Mouse (Mus musculus) intestine, embryonic 14.5 days (tissue): ENCODE measurements at regions not wholly inside any gene's neighbourhood (a gene's known extent, or its start where the extent isn't known, plus 50 kb on each side); places are given as distances from the start of the nearest gene placed in this dataset.

Experiments
- ATAC-seq: fragments of 200-750 bp; cut with Nextera tagmentation; replicated peaks from 2 replicates; pipeline ENCODE4 v1.8.0; 2017; ENCODE audit warnings: low read depth, moderate number of reproducible peaks, moderate TSS enrichment, moderate library complexity; ENCODE audit not compliant: low FRiP score, low TSS enrichment
- DNase-seq: peaks from one replicate; pipeline ENCODE4 v3.0.0-alpha.2; 2018; ENCODE audit warnings: low spot score
- H3K27ac ChIP-seq: fragments of 300-500 bp; sonication (generic); 2 replicates; pipeline ENCODE4 v1.5.1; 2014; ENCODE audit warnings: low read depth, mild to moderate bottlenecking, control low read depth
- H3K27me3 ChIP-seq: fragments of 300-500 bp; sonication (generic); replicated peaks from 2 replicates; pipeline ENCODE4 v1.6.1; 2014; ENCODE audit warnings: low read length, control low read depth; ENCODE audit not compliant: control insufficient read depth, insufficient read depth
- H3K36me3 ChIP-seq: fragments of 300-500 bp; sonication (generic); 2 replicates; pipeline ENCODE4 v1.6.1; 2014; ENCODE audit warnings: low read length, control low read depth; ENCODE audit not compliant: control insufficient read depth, insufficient read depth
- H3K4me1 ChIP-seq: fragments of 300-500 bp; sonication (generic); replicated peaks from 2 replicates; pipeline ENCODE4 v1.6.1; 2014; ENCODE audit warnings: low read length, control low read depth, mixed read lengths; ENCODE audit not compliant: control insufficient read depth, insufficient read depth
- H3K4me2 ChIP-seq: fragments of 300-500 bp; sonication (generic); 2 replicates; pipeline ENCODE4 v1.6.1; 2014; ENCODE audit warnings: low read length
- H3K4me3 ChIP-seq: fragments of 300-500 bp; sonication (generic); 2 replicates; pipeline ENCODE4 v1.5.1; 2014; ENCODE audit warnings: low read depth, low read length, control low read depth, mixed read lengths
- H3K9ac ChIP-seq: fragments of 300-500 bp; sonication (generic); 2 replicates; pipeline ENCODE4 v1.6.1; 2014; ENCODE audit warnings: mild to moderate bottlenecking, low read length
- H3K9me3 ChIP-seq: fragments of 300-500 bp; sonication (generic); 2 replicates; pipeline ENCODE4 v1.6.1; 2016; ENCODE audit warnings: low read length, control low read depth; ENCODE audit not compliant: control insufficient read depth
- WGBS: fragments of 180-500 bp; shearing (Covaris S2); extraction: QIAGEN DNeasy Blood & Tissue Kit; methylation state at CpG from one replicate; pipeline ENCODE4 v1.1.7; 2014; 5-methylcytosine and 5-hydroxymethylcytosine counted together

DNA sequence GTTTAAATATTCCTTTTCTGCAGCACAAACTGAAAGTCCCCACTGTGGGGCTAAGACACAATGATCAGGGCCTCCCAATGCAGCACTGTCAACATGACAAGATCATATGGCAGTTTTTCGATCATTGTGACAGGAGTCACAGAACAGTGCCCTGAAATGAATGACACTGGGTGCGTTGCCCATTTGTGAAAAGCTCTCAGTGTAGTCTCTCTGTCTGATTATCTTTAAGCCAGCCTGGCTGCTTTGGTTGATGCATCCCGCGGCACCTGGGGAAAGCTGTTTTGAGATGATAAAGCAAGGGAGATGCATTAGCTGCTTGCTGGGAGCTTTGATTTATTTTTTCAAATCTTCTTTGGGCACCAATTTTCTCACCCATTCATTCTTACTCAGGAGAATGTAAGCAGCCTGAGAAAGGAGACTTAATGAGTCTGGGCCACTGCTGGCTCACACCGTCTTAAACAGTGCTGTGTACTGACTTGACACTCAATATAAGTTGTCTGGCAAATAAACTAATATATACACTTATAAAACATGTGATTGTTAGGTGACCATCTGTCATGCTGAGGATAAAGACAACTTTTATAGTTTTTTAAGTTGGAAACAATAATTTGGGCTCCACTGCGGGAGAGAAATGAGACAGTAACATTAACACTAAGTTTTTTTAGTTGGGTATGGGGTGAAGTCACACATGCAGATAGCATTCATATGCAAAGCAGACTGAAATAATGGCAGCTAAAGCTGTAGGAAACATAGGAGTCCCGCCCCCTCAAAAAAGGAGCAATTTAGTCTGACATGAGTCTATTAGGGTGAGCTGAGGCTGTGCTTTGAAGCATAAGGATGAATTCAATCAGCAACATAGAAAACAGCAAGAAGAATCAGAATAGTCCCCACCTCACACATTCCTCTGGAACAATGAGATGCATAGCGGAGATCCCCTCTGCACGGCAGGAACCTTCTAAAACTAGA is 276.0 kb downstream of the Kcns3 start:
- Histone ChIP-seq H3K4me1 (no peaks in the 10 kb centered on the region), H3K9ac (no peak overlapping the region), H3K27ac (no peak overlapping the region), H3K36me3 (no peaks in the 10 kb centered on the region), H3K4me3 (no peak overlapping the region), H3K4me2 (no peak overlapping the region), H3K27me3 (no peaks in the 10 kb centered on the region), H3K9me3 (no peaks in the 10 kb centered on the region)
- no peak for ATAC-seq
- no peak for DNase-seq
- 70% methylated on average over 9 of the region's 9 CpGs for WGBS

DNA sequence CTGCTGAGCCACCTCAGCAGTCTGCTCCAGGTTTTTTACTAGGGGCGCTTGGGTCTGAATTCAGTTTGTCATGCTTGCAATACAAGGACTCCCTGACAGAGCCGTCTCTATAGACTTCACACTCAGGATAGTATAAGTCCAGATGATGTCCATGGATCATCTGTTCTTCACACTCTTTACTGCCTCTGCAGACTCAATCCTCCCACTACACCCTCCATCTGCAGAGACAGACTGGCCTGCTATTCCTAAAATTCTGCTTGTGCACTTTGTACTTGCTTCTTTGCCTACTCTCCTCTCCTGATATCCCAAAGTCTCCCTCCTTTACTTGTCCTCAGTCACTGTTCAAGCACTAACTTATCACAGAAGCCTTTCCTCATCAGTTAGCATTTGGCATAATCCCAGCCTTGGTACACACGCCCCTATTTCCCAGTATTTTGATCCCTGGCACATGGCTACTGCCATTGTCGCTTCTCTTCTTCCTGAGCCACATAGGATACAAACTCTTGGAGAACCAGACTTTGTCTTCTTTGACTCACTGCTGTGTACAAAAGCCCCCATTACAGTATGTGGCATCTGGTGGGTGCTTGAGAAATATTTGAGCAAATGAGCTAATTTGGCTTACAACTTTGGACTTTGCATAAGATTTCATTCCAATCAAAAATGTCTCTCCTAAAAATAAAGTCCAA is 277.0 kb downstream of the Kcns3 start:
- ATAC-seq (no peak), DNase-seq (no peak)
- no peak overlapping the region for H3K27ac ChIP-seq
- 84% methylated on average over 4 of the region's 4 CpGs for WGBS
- no peaks in the 10 kb centered on the region for H3K4me1 ChIP-seq
- H3K4me3 ChIP-seq, result no peak overlapping the region
- no peak overlapping the region for H3K4me2 ChIP-seq
- H3K9ac ChIP-seq, result no peak overlapping the region
- H3K27me3 ChIP-seq, result no peaks in the 10 kb centered on the region
- H3K9me3 ChIP-seq, result no peaks in the 10 kb centered on the region
- no peaks in the 10 kb centered on the region for H3K36me3 ChIP-seq

DNA sequence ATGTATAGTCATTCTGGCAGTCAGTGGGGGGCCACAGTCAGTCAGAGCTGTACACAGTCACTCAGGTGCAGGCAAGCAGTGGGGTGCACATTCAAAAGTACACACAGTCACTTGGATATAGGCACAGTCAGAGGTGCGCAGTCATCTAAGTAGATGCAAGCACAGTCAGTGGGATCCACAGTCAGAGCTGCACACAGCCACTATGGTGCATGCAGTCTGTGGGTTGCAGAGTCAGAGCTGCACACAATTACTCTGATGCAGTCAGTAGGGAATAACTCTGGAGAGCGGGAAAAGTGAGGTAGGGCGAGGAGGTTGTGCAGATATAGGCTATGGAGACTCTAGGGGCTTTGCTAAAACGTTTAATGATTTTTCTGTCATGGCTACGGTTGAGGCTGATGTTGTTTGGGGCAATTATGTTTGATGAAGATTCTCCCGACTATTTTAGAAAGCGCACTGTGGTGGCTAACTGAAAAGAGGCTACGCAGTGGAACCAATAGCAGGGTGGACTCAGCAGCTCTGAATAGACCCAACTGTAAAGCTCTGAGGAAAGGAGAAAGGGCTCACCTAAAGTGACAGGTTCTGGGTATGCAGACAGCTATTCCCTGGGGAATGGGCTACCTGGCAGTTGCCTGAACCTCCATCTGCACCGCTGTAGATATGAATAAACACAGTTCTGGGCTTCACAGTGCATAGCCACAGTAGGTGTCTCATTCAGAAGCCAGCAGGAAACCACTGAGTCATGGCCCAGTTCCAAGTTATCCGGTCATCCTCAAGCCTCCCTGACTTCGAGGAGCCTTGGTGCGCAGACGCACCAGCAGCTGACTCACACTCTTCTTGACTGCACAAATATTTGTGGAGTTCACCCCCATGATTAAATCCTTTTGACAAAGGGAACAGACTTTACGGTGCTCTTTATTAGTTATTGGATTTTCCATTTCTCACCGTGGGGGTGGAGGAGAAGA is 282.9 kb downstream of the Kcns3 start:
- no peaks in the 10 kb centered on the region for H3K27me3 ChIP-seq
- no peaks in the 10 kb centered on the region for H3K4me1 ChIP-seq
- H3K4me2 ChIP-seq, result no peak overlapping the region
- ATAC-seq (no peak), DNase-seq (no peak)
- no peak overlapping the region for H3K27ac ChIP-seq
- no peaks in the 10 kb centered on the region for H3K9me3 ChIP-seq
- H3K9ac ChIP-seq, result no peak overlapping the region
- H3K36me3 ChIP-seq, result no peaks in the 10 kb centered on the region
- 72% methylated on average over 15 of the region's 15 CpGs for WGBS
- H3K4me3 ChIP-seq, result no peak overlapping the region

DNA sequence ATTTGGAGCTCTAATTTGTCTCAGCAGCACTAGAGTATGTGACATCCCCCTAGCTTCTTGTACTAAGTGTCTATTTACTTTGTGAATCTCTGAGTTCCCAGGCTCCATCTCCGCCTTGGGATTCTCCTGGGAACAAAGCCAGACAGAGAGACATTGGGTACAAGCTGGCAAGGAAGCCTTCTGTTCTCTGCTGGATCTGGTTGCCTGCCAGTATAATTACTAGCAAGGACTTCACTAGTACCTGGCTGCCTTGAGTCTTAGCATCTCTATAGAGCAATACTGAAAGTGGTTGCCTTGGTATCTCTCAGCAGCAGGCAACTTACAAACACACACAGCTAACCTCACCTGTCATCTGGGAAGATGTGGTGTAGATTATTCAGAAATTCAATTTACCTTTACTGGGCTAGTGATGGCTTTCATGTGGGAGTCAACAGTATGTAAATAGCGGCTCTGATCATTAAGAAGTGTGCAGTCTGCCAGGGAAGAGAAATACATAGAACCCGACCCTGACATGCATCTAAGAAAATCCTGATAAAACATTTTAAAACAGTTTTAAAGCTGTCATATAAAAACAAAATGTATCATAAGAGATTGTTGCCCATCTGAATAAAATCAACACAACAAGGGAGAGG is 283.8 kb downstream of the Kcns3 start:
- no peaks in the 10 kb centered on the region for H3K9me3 ChIP-seq
- 77% methylated on average over 3 of the region's 3 CpGs for WGBS
- no peaks in the 10 kb centered on the region for H3K36me3 ChIP-seq
- no peak overlapping the region for H3K9ac ChIP-seq
- no peak overlapping the region for H3K4me2 ChIP-seq
- H3K27me3 ChIP-seq, result no peaks in the 10 kb centered on the region
- no peaks in the 10 kb centered on the region for H3K4me1 ChIP-seq
- no peak overlapping the region for H3K27ac ChIP-seq
- no peak for ATAC-seq
- H3K4me3 ChIP-seq, result no peak overlapping the region
- no peak for DNase-seq

DNA sequence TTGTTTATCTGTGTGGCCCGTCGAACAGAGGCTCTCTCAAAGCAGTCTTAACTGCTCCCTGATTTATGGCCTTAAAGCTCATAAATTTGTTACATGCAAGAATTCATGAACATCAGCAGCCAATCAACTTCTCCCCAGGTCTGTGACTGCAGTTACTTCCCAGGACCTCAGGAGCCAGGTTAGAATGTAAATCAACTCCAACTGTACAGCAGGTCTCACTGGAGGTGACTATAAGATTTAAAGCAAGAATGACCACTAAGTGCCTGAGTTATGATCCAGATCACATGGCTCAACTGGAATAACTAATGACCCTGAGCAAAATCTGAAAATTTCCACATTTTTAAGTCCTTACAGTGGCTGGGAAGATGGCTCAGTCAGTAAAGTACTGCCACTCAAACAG is 285.6 kb downstream of the Kcns3 start:
- H3K9me3 ChIP-seq, result no peaks in the 10 kb centered on the region
- no peak overlapping the region for H3K4me2 ChIP-seq
- H3K4me3 ChIP-seq, result no peak overlapping the region
- H3K27me3 ChIP-seq, result no peaks in the 10 kb centered on the region
- 24% methylated on average over 2 of the region's 2 CpGs for WGBS
- no peaks in the 10 kb centered on the region for H3K4me1 ChIP-seq
- no peak overlapping the region for H3K9ac ChIP-seq
- no peak overlapping the region for H3K27ac ChIP-seq
- H3K36me3 ChIP-seq, result no peaks in the 10 kb centered on the region
- no peak for DNase-seq
- ATAC-seq, result no peak

DNA sequence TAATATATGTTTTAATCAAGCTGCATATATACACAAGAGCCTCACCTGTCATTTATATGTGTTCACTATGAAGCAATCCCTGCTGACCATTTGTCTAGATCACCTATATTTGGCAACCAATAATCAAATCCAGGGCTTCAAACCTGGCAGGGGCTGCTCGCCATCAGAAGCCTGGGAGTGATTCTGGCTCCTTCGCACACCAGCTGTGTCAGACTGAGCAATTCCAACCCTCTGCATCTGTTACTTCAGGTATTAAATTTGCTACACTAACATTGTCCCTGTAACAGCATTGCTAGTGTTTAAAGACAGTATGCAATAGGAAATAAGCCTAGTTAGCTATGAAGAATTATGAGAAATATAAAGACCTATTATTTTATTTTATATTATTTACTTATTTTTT is 330.5 kb downstream of the Kcns3 start:
- Histone ChIP-seq H3K36me3 (no peaks in the 10 kb centered on the region), H3K9ac (no peak overlapping the region), H3K9me3 (no peaks in the 10 kb centered on the region), H3K4me1 (no peaks in the 10 kb centered on the region), H3K27ac (no peak overlapping the region), H3K27me3 (no peaks in the 10 kb centered on the region), H3K4me2 (no peak overlapping the region), H3K4me3 (no peak overlapping the region)
- WGBS, result 96% methylated on average over 2 of the region's 2 CpGs
- DNase-seq (no peak), ATAC-seq (no peak)

DNA sequence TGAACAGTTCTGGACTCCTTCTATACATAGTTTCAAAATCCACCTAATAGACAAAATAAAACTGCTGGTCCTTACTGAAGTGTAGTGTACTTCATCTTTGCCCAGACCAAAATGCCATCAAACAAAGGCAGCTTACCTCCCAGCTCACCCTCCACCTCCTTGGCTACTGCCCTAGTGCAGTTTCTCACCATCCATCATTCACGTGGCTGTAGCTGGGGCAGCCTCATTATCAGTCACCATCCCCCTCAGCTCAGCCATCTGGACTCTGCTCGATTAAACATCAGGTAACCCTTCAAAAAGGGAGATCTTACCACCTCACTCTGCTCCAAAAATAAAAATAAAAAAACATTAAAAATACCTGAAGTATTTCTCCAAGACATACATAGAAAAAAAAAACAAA is 332.8 kb downstream of the Kcns3 start:
- Histone ChIP-seq H3K4me1 (no peaks in the 10 kb centered on the region), H3K4me2 (no peak overlapping the region), H3K36me3 (no peaks in the 10 kb centered on the region), H3K9me3 (no peaks in the 10 kb centered on the region), H3K27me3 (no peaks in the 10 kb centered on the region), H3K4me3 (no peak overlapping the region), H3K27ac (no peak overlapping the region), H3K9ac (no peak overlapping the region)
- ATAC-seq, result no peak
- no peak for DNase-seq
- 20% methylated on average over 2 of the region's 2 CpGs for WGBS

DNA sequence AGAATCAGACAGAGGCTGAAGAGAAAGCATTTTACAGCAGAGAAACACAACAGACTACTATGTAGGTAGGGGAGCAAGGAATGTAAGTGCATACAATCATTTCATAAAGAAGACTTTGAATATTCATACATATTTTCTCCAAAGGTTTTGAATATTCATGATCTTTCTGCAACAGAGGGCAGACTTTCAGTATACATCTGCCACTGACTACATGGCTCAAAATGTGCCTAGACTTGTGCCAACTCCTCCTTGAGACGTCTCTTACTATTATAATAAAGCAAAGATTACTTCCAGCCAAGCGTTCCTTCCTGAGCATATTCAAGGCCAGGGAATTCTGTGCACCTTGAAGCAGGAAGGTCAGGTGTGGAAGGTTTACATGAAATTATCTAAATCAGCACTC is 333.3 kb downstream of the Kcns3 start:
- DNase-seq (no peak), ATAC-seq (no peak)
- no peaks in the 10 kb centered on the region for H3K4me1 ChIP-seq
- no peak overlapping the region for H3K9ac ChIP-seq
- H3K9me3 ChIP-seq, result no peaks in the 10 kb centered on the region
- no peak overlapping the region for H3K27ac ChIP-seq
- no peak overlapping the region for H3K4me3 ChIP-seq
- H3K36me3 ChIP-seq, result no peaks in the 10 kb centered on the region
- H3K4me2 ChIP-seq, result no peak overlapping the region
- H3K27me3 ChIP-seq, result no peaks in the 10 kb centered on the region
- WGBS, result 85% methylated on average over 2 of the region's 2 CpGs
